Mouse (Mus musculus): ENCODE measurements around the gene Tmem131. TPM values are rescaled to one million over a fixed set of nuclear protein-coding genes. Genes with fewer than 3 reads are reported as not detected.

The Tmem131 gene
- total and polyA plus RNA-seq, 2 experiments from 2014 or later = 9.4 to 29.3 TPM

DNA sequence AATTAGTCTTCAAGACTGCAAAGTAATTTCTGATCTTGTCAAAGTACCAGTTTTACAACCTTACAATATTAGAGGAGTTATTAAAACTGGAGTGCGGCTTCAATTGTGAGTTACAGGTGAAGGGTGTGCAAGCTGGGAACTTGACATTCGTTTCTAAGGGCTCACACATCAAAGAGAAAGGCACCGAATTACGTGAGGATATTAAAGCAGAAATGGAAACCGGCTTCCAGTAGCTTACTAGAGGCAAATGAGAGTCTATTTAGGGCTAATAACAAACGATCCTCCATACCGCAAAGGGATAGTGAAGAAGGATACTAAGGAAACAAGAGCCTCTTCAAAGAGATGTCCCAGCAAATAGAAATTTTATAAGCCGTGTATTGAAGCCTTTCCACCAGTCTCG is 5.1 kb downstream of the Tmem131 start:
- H3K9me3 ChIP-seq (ENCODE audit: low read length) = no peaks in the 10 kb centered on the region
- peak overlapping the region; percentile 69 for H3K4me2 ChIP-seq (ENCODE audit: low read depth)
- H3K27ac ChIP-seq (ENCODE audit: low read depth, low read length) = peak overlapping the region; percentile 96; the same call in 1 of the 2 replicates
- peak overlapping the region; percentile 96 for H3K9ac ChIP-seq
- no peaks in the 10 kb centered on the region for H3K27me3 ChIP-seq (ENCODE audit: insufficient read depth, low read length)
- peaks cover 13% of the 10 kb centered on the region for H3K4me1 ChIP-seq (ENCODE audit: insufficient read depth)
- H3K36me3 ChIP-seq (ENCODE audit: insufficient read depth) = no peaks in the 10 kb centered on the region
- H3K4me3 ChIP-seq (ENCODE audit: low read depth, low read length) = peak overlapping the region; percentile 97
- no peak for ATAC-seq
- DNase-seq = no peak
- WGBS = 2% methylated on average over 9 of the region's 9 CpGs
- no peak for TF ChIP-seq CTCF (IDR thresholded peaks at IDR 0.05; ENCODE audit: low read depth)

DNA sequence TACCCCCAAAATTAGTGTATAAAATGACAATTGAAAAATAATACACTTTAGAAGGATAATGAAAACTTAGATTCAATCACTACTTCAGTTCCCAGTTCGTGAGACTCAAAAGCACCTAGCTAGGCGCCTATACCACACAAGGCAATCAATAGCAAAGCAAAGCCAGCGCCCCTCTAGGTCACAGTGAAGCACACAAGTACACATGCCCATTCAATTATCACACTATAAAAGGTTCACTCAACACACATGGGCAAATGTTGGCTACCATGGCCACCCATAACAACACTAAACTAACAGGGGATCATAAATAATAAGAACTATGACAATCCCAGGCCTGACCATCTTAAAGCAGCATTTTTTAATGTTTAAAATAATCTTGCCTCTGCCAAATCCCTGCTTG is 5.8 kb downstream of the Tmem131 start:
- Histone ChIP-seq H3K9ac (peak overlapping the region; percentile 96; the same call in 1 of the 2 replicates), H3K27ac (ENCODE audit: low read depth, low read length) (no peak overlapping the region), H3K4me1 (ENCODE audit: insufficient read depth) (peaks cover 13% of the 10 kb centered on the region), H3K4me2 (ENCODE audit: low read depth) (peak overlapping the region; percentile 69), H3K27me3 (ENCODE audit: insufficient read depth, low read length) (no peaks in the 10 kb centered on the region), H3K9me3 (ENCODE audit: low read length) (no peaks in the 10 kb centered on the region), H3K36me3 (ENCODE audit: insufficient read depth) (no peaks in the 10 kb centered on the region), H3K4me3 (ENCODE audit: low read depth, low read length) (peak overlapping the region; percentile 97)
- peak; percentile 27 for TF ChIP-seq CTCF (IDR thresholded peaks at IDR 0.05; ENCODE audit: low read depth)
- 11% methylated on average over 3 of the region's 3 CpGs for WGBS
- DNase-seq (no peak), ATAC-seq (no peak)

DNA sequence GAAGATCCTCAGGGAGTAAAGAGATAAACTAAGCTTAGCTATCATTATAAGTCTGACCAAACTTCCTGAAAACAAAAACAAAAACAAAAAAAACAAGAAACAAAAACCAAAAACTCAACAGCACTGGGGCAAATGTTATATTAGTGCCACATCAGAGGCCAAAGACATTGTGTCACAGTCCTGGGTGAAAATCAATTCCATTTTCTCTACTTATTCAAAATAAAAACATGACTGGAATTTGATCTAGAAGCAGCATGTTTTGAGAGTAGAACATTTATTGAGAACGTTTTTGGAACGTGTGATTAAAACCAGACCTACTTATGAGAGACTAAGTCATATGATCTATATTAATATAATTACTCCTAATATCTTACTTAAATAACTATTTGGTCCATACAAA is 6.5 kb downstream of the Tmem131 start:
- Histone ChIP-seq H3K4me2 (ENCODE audit: low read depth) (peak overlapping the region; percentile 69), H3K27me3 (ENCODE audit: insufficient read depth, low read length) (no peaks in the 10 kb centered on the region), H3K4me1 (ENCODE audit: insufficient read depth) (peaks cover 13% of the 10 kb centered on the region), H3K27ac (ENCODE audit: low read depth, low read length) (no peak overlapping the region), H3K9me3 (ENCODE audit: low read length) (no peaks in the 10 kb centered on the region), H3K4me3 (ENCODE audit: low read depth, low read length) (peak overlapping the region; percentile 97; the same call in 1 of the 2 replicates), H3K36me3 (ENCODE audit: insufficient read depth) (no peaks in the 10 kb centered on the region), H3K9ac (0 out of 2 replicates have a peak overlapping the region, but pooled peaks have one; percentile 96)
- DNase-seq (no peak), ATAC-seq (no peak)
- TF ChIP-seq CTCF (IDR thresholded peaks at IDR 0.05; ENCODE audit: low read depth) = no peak
- 68% methylated on average over 2 of the region's 2 CpGs for WGBS

GRCm38 (mm10) chr1:36936567-36936966 is 6.9 kb downstream of the Tmem131 start:
- no peak overlapping the region for H3K27ac ChIP-seq (ENCODE audit: low read depth, low read length)
- ATAC-seq = no peak
- H3K4me1 ChIP-seq (ENCODE audit: insufficient read depth) = peaks cover 13% of the 10 kb centered on the region
- no peaks in the 10 kb centered on the region for H3K36me3 ChIP-seq (ENCODE audit: insufficient read depth)
- 88% methylated on average over 7 of the region's 7 CpGs for WGBS
- no peaks in the 10 kb centered on the region for H3K27me3 ChIP-seq (ENCODE audit: insufficient read depth, low read length)
- TF ChIP-seq CTCF (IDR thresholded peaks at IDR 0.05; ENCODE audit: low read depth) = no peak
- no peaks in the 10 kb centered on the region for H3K9me3 ChIP-seq (ENCODE audit: low read length)
- no peak overlapping the region for H3K4me3 ChIP-seq (ENCODE audit: low read depth, low read length)
- no peak overlapping the region for H3K9ac ChIP-seq
- H3K4me2 ChIP-seq (ENCODE audit: low read depth) = peak overlapping the region; percentile 69; the same call in 1 of the 2 replicates
- DNase-seq = no peak

- no peak for DNase-seq
- 55% methylated on average over 6 of the region's 6 CpGs for WGBS
- no peak for ATAC-seq
- H3K27ac ChIP-seq (ENCODE audit: low read depth, low read length) = no peak overlapping the region
- H3K36me3 ChIP-seq (ENCODE audit: insufficient read depth) = no peaks in the 10 kb centered on the region
- H3K4me2 ChIP-seq (ENCODE audit: low read depth) = no peak overlapping the region; the same call in 1 of the 2 replicates
- no peak overlapping the region for H3K9ac ChIP-seq
- peaks cover 13% of the 10 kb centered on the region for H3K4me1 ChIP-seq (ENCODE audit: insufficient read depth)
- H3K9me3 ChIP-seq (ENCODE audit: low read length) = no peaks in the 10 kb centered on the region
- TF ChIP-seq CTCF (IDR thresholded peaks at IDR 0.05; ENCODE audit: low read depth) = no peak
- H3K27me3 ChIP-seq (ENCODE audit: insufficient read depth, low read length) = no peaks in the 10 kb centered on the region
- no peak overlapping the region for H3K4me3 ChIP-seq (ENCODE audit: low read depth, low read length)
Observed at GRCm38 (mm10) chr1:36934778-36935177, 8.7 kb downstream of the Tmem131 start.

DNA sequence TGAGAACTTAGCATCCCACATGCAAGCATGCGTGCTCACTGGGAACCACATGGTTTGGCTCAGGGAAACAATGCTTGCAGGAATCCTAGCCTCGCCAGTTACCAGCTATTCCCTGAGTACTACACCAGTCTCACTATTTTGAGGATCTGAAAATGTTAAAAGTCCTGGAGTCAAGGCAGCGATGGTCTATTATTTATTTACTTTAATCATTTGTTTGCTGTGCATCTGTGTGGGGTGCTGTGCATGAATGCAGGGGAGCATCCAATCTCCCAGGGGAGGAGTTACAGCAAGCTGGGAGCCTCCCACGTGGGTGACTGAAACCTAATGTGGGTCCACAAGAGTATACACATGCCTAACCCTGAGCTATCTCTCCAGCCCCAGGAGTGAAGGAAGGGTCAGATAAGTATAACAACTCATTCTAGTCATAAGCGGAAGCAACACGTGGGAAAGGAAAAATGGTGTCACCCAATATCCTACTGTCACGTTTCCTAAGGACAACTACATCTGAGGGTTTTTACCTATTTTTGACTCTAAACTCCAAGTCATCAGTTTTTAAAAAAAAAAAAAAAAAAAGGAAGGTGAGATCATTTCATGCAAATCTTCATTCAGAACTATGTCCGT is 9.4 kb downstream of the Tmem131 start:
- no peak for TF ChIP-seq CTCF (IDR thresholded peaks at IDR 0.05; ENCODE audit: low read depth)
- Histone ChIP-seq H3K9ac (no peak overlapping the region), H3K4me3 (ENCODE audit: low read depth, low read length) (no peak overlapping the region), H3K4me1 (ENCODE audit: insufficient read depth) (peaks cover 13% of the 10 kb centered on the region), H3K27ac (ENCODE audit: low read depth, low read length) (no peak overlapping the region), H3K36me3 (ENCODE audit: insufficient read depth) (no peaks in the 10 kb centered on the region), H3K27me3 (ENCODE audit: insufficient read depth, low read length) (no peaks in the 10 kb centered on the region), H3K4me2 (ENCODE audit: low read depth) (no peak overlapping the region), H3K9me3 (ENCODE audit: low read length) (no peaks in the 10 kb centered on the region)
- 83% methylated on average over 8 of the region's 8 CpGs for WGBS
- ATAC-seq (no peak), DNase-seq (no peak)

DNA sequence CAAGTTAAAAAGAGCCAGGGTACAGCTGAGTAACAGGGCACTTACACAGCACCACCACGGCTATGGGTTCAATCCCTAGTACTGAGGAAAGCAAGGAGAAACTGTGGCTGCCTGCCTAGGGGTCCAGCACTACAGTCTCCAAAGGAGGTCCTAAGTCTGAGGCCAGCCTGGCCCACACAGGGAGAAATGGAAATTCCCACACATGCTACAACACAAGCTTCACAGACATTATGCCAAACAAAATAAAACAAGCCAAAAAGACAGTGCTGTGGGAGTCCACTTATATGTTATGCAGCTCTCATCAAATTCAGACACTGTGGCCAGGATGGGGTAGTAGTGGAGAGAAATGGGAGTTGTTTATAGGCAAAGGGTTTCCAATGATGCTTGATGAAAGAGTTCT is 11.2 kb downstream of the Tmem131 start:
- H3K4me2 ChIP-seq (ENCODE audit: low read depth) = no peak overlapping the region
- peaks cover 6% of the 10 kb centered on the region for H3K4me1 ChIP-seq (ENCODE audit: insufficient read depth)
- 93% methylated on average over 1 of the region's 1 CpGs for WGBS
- no peak for TF ChIP-seq CTCF (IDR thresholded peaks at IDR 0.05; ENCODE audit: low read depth)
- H3K4me3 ChIP-seq (ENCODE audit: low read depth, low read length) = no peak overlapping the region
- DNase-seq = no peak
- no peak overlapping the region for H3K9ac ChIP-seq
- no peak overlapping the region for H3K27ac ChIP-seq (ENCODE audit: low read depth, low read length)
- ATAC-seq = no peak
- no peaks in the 10 kb centered on the region for H3K27me3 ChIP-seq (ENCODE audit: insufficient read depth, low read length)
- H3K36me3 ChIP-seq (ENCODE audit: insufficient read depth) = no peaks in the 10 kb centered on the region
- H3K9me3 ChIP-seq (ENCODE audit: low read length) = no peaks in the 10 kb centered on the region

All from forebrain, postnatal 0 days (tissue).